Comparison of ENCODE assay signal across 8 mouse cellular contexts in the genomic region with DNA sequence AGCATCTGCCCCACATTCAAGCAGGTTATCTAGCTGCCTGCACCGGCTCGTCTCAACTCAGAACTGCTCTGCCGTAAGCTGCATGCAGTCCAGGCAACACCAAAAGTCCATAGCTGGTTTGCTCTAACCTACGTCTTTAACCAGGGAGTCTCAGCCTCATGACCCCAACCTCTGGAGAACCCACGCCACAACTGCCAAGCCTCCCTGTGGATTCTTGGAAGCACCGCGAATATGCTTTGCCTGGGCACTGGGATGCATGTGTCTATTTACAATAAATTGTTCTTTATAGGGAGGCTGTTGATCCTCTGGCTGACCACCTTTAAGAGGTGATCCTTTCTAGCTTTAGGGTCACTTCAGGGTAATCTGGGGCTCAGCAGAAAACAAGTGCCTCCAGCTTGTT. TPM values are rescaled to one million over a fixed set of nuclear protein-coding genes. Genes with fewer than 3 reads are reported as not detected.
DNase-seq lines count a peak whose midpoint lies in the region; ATAC-seq and TF ChIP-seq lines count a peak whose summit lies in the region.

No protein-coding gene starts in this region.

- no peak for DNase-seq in kidney, adult 2 months
- DNase-seq in kidney, adult 18-20 months = no peak
- DNase-seq in embryonic facial prominence, embryonic 10.5 days (ENCODE audit: low spot score) = no peak
- no peak for DNase-seq in midbrain, embryonic 14.5 days
- no peak for DNase-seq in right cerebral cortex, postnatal 25 days
- no peak for DNase-seq in thymus, postnatal 4 days
- DNase-seq in lung, postnatal 36 days = no peak

- no peak overlapping the region for H3K27ac ChIP-seq in kidney, adult 2 months (ENCODE audit: insufficient read depth, low read depth, low read length)
- peak overlapping the region; percentile 94; the same call in 1 of the 2 replicates for H3K27ac ChIP-seq in embryonic facial prominence, embryonic 10.5 days (replicated peaks)
- no peak overlapping the region for H3K27ac ChIP-seq in hindbrain, embryonic 15.5 days (replicated peaks)
- peak overlapping the region; percentile 93; the same call in 1 of the 2 replicates for H3K27ac ChIP-seq in midbrain, embryonic 14.5 days (replicated peaks; ENCODE audit: low read depth, low read length)

- no peaks in the 10 kb centered on the region; the same call in 1 of the 2 replicates for H3K36me3 ChIP-seq in kidney, adult 2 months (ENCODE audit: control insufficient read depth, insufficient read depth, low read length)
- H3K36me3 ChIP-seq in embryonic facial prominence, embryonic 10.5 days (replicated peaks) = peaks cover 54% of the 10 kb centered on the region
- H3K36me3 ChIP-seq in hindbrain, embryonic 15.5 days = peaks cover 47% of the 10 kb centered on the region
- peaks cover 52% of the 10 kb centered on the region for H3K36me3 ChIP-seq in midbrain, embryonic 14.5 days (ENCODE audit: control insufficient read depth, insufficient read depth, low read length)

- TF ChIP-seq POLR2A in kidney, adult 2 months (IDR thresholded peaks at IDR 0.05; ENCODE audit: low read depth, low read length) = no peak

- 0 out of 2 replicates have a peak overlapping the region, but pooled peaks have one; percentile 76 for H3K4me3 ChIP-seq in kidney, adult 2 months (ENCODE audit: insufficient read depth, low read depth, low read length)
- H3K4me3 ChIP-seq in embryonic facial prominence, embryonic 10.5 days = peak overlapping the region; percentile 73
- peak overlapping the region; percentile 92 for H3K4me3 ChIP-seq in hindbrain, embryonic 15.5 days
- H3K4me3 ChIP-seq in midbrain, embryonic 14.5 days (replicated peaks; ENCODE audit: low read depth, low read length) = peak overlapping the region; percentile 70; the same call in 1 of the 2 replicates

- WGBS in kidney, adult 2 months = 76% methylated on average over 7 of the region's 7 CpGs
- WGBS in embryonic facial prominence, embryonic 10.5 days = 84% methylated on average over 7 of the region's 7 CpGs
- 84% methylated on average over 7 of the region's 7 CpGs for WGBS in hindbrain, embryonic 15.5 days
- WGBS in midbrain, embryonic 14.5 days = 86% methylated on average over 7 of the region's 7 CpGs

- no peak for ATAC-seq in hindbrain, embryonic 15.5 days (ENCODE audit: low FRiP score, low read depth)
- ATAC-seq in midbrain, embryonic 14.5 days (ENCODE audit: low FRiP score, low TSS enrichment) = no peak

- no peaks in the 10 kb centered on the region for H3K27me3 ChIP-seq in kidney, adult 2 months (replicated peaks; ENCODE audit: control insufficient read depth, insufficient read depth, low read length)
- H3K27me3 ChIP-seq in embryonic facial prominence, embryonic 10.5 days (replicated peaks; ENCODE audit: low read depth, poor library complexity, severe bottlenecking) = peaks cover 30% of the 10 kb centered on the region
- peaks cover 17% of the 10 kb centered on the region for H3K27me3 ChIP-seq in hindbrain, embryonic 15.5 days
- H3K27me3 ChIP-seq in midbrain, embryonic 14.5 days (ENCODE audit: control insufficient read depth, insufficient read depth, low read length) = peaks cover 17% of the 10 kb centered on the region

- TF ChIP-seq CTCF in kidney, adult 2 months (conservative IDR thresholded peaks at IDR 0.05; ENCODE audit: insufficient read depth, insufficient read length, low read depth, low read length) = no peak

- H3K4me1 ChIP-seq in kidney, adult 2 months (ENCODE audit: control insufficient read depth, insufficient read depth, low read length) = peaks cover 7% of the 10 kb centered on the region; the same call in 1 of the 2 replicates
- H3K4me1 ChIP-seq in embryonic facial prominence, embryonic 10.5 days = peaks cover 40% of the 10 kb centered on the region
- H3K4me1 ChIP-seq in hindbrain, embryonic 15.5 days (replicated peaks) = peaks cover 19% of the 10 kb centered on the region
- H3K4me1 ChIP-seq in midbrain, embryonic 14.5 days (ENCODE audit: control insufficient read depth, insufficient read depth, low read length) = peaks cover 11% of the 10 kb centered on the region

- peak overlapping the region; percentile 91 for H3K4me2 ChIP-seq in hindbrain, embryonic 15.5 days
- peak overlapping the region; percentile 87 for H3K4me2 ChIP-seq in midbrain, embryonic 14.5 days (ENCODE audit: low read length)

- H3K9ac ChIP-seq in hindbrain, embryonic 15.5 days = 0 out of 2 replicates have a peak overlapping the region, but pooled peaks have one; percentile 89
- H3K9ac ChIP-seq in midbrain, embryonic 14.5 days (replicated peaks; ENCODE audit: low read length) = no peak overlapping the region

- no peaks in the 10 kb centered on the region for H3K9me3 ChIP-seq in embryonic facial prominence, embryonic 10.5 days
- H3K9me3 ChIP-seq in hindbrain, embryonic 15.5 days = no peaks in the 10 kb centered on the region
- H3K9me3 ChIP-seq in midbrain, embryonic 14.5 days (ENCODE audit: control insufficient read depth, low read length) = no peaks in the 10 kb centered on the region

RNA-seq across cellular contexts. Expression of gene Sco2, which starts 1.1 kb away (rescaled TPM):
- polyA plus RNA-seq in kidney, adult 2 months (2012; rRNA removed) = 59.5 and 65.3 TPM in 2 replicates
- 5.3 and 8.5 TPM in 2 replicates for polyA plus RNA-seq in embryonic facial prominence, embryonic 10.5 days (2016; fragmentation: Nextera tagmentation; extraction: Ambion mirVana)
- polyA plus RNA-seq in hindbrain, embryonic 15.5 days (2015; fragmentation: Nextera tagmentation; extraction: Ambion mirVana) = 17.1 and 17.8 TPM in 2 replicates
- 12.2 and 20.7 TPM in 2 replicates for polyA plus RNA-seq in midbrain, embryonic 14.5 days (2014; fragmentation: Nextera tagmentation; extraction: Ambion mirVana)

RNA-seq across cellular contexts. Expression of gene Tymp, which starts 4.3 kb away (rescaled TPM):
- polyA plus RNA-seq in kidney, adult 2 months (2012; rRNA removed) = 1.8 and 3.1 TPM in 2 replicates
- 0.98 and 1.5 TPM in 2 replicates for polyA plus RNA-seq in embryonic facial prominence, embryonic 10.5 days (2016; fragmentation: Nextera tagmentation; extraction: Ambion mirVana)
- 1.8 and 2.6 TPM in 2 replicates for polyA plus RNA-seq in hindbrain, embryonic 15.5 days (2015; fragmentation: Nextera tagmentation; extraction: Ambion mirVana)
- 2.7 and 3.0 TPM in 2 replicates for polyA plus RNA-seq in midbrain, embryonic 14.5 days (2014; fragmentation: Nextera tagmentation; extraction: Ambion mirVana)

RNA-seq across cellular contexts. Expression of gene Odf3b, which starts 6.5 kb away (rescaled TPM):
- polyA plus RNA-seq in kidney, adult 2 months (2012; rRNA removed) = 1.6 and 2.2 TPM in 2 replicates
- 0.40 and 0.57 TPM in 2 replicates for polyA plus RNA-seq in embryonic facial prominence, embryonic 10.5 days (2016; fragmentation: Nextera tagmentation; extraction: Ambion mirVana)
- 2.7 and 4.5 TPM in 2 replicates for polyA plus RNA-seq in hindbrain, embryonic 15.5 days (2015; fragmentation: Nextera tagmentation; extraction: Ambion mirVana)
- polyA plus RNA-seq in midbrain, embryonic 14.5 days (2014; fragmentation: Nextera tagmentation; extraction: Ambion mirVana) = 0.74 and 0.82 TPM in 2 replicates

RNA-seq across cellular contexts. Expression of gene Klhdc7b, which starts 12.2 kb away (rescaled TPM):
- polyA plus RNA-seq in kidney, adult 2 months (2012; rRNA removed) = not detected in 2 replicates
- not detected in 2 replicates for polyA plus RNA-seq in embryonic facial prominence, embryonic 10.5 days (2016; fragmentation: Nextera tagmentation; extraction: Ambion mirVana)
- 0.07 TPM in 1 of 2 replicates, not detected in the other for polyA plus RNA-seq in hindbrain, embryonic 15.5 days (2015; fragmentation: Nextera tagmentation; extraction: Ambion mirVana)
- 0.08 TPM in 1 of 2 replicates, not detected in the other for polyA plus RNA-seq in midbrain, embryonic 14.5 days (2014; fragmentation: Nextera tagmentation; extraction: Ambion mirVana)

RNA-seq across cellular contexts. Expression of gene Ncaph2, which starts 17.0 kb away (rescaled TPM):
- polyA plus RNA-seq in kidney, adult 2 months (2012; rRNA removed) = 111 and 124 TPM in 2 replicates
- polyA plus RNA-seq in embryonic facial prominence, embryonic 10.5 days (2016; fragmentation: Nextera tagmentation; extraction: Ambion mirVana) = 180 and 188 TPM in 2 replicates
- 113 and 120 TPM in 2 replicates for polyA plus RNA-seq in hindbrain, embryonic 15.5 days (2015; fragmentation: Nextera tagmentation; extraction: Ambion mirVana)
- polyA plus RNA-seq in midbrain, embryonic 14.5 days (2014; fragmentation: Nextera tagmentation; extraction: Ambion mirVana) = 106 and 111 TPM in 2 replicates

Comparison
In these comparisons a context has a peak if more than half of its experiments do, and no peak if none do; other contexts are left out.
1. H3K27ac ChIP-seq: peak in embryonic facial prominence, embryonic 10.5 days (single experiment) and midbrain, embryonic 14.5 days (single experiment); none in kidney, adult 2 months (single experiment) and hindbrain, embryonic 15.5 days (single experiment).
2. Peak in every context shown above with its lines, with median percentiles within 50 percentile points of each other: H3K4me3 ChIP-seq.